Comparison of ENCODE assay signal across 8 mouse cellular contexts in genomic region chr19:41898860-41899259, GRCm38 (mm10). TPM values are rescaled to one million over a fixed set of nuclear protein-coding genes. Genes with fewer than 3 reads are reported as not detected.
DNase-seq lines count a peak whose midpoint lies in the region; ATAC-seq and TF ChIP-seq lines count a peak whose summit lies in the region.

No protein-coding gene starts in this region.

- H3K9me3 ChIP-seq in heart, embryonic 11.5 days (replicated peaks; ENCODE audit: control insufficient read depth, low read length): no peaks in the 10 kb centered on the region
- no peaks in the 10 kb centered on the region for H3K9me3 ChIP-seq in limb, embryonic 14.5 days (ENCODE audit: control insufficient read depth, low read length)

- peak; percentile 36; the same call in 1 of the 2 replicates for TF ChIP-seq CTCF in cortical plate, adult 2 months (IDR thresholded peaks at IDR 0.05; ENCODE audit: extremely low read depth, insufficient read depth, low read length)

- DNase-seq in heart, adult 18-20 months: peak; percentile 21 to 51
- DNase-seq in thymus, postnatal 0 days (ENCODE audit: low spot score): peak; percentile 50
- DNase-seq in thymus, postnatal 36 days: no peak
- peak; percentile 57 for DNase-seq in limb, embryonic 14.5 days (ENCODE audit: low spot score)
- DNase-seq in urinary bladder, postnatal 25 days (ENCODE audit: low spot score): no peak
- no peak for DNase-seq in left cerebral cortex, adult 11 months (ENCODE audit: low spot score)

- no peaks in the 10 kb centered on the region for H3K27me3 ChIP-seq in heart, embryonic 11.5 days (ENCODE audit: control insufficient read depth, insufficient read depth, low read length)
- no peaks in the 10 kb centered on the region for H3K27me3 ChIP-seq in limb, embryonic 14.5 days (ENCODE audit: control insufficient read depth, insufficient read depth, low read length)

- WGBS in heart, embryonic 11.5 days (ENCODE audit: insufficient replicate concordance): 42% methylated on average over 4 of the region's 4 CpGs
- WGBS in limb, embryonic 14.5 days: 46% methylated on average over 4 of the region's 4 CpGs

- H3K9ac ChIP-seq in heart, embryonic 11.5 days (ENCODE audit: low read depth, low read length): no peak overlapping the region
- H3K9ac ChIP-seq in limb, embryonic 14.5 days (ENCODE audit: low read depth, low read length, severe bottlenecking): no peak overlapping the region

- ATAC-seq in heart, embryonic 11.5 days (replicated peaks; ENCODE audit: insufficient number of reproducible peaks, low FRiP score, low TSS enrichment): no peak
- no peak for ATAC-seq in limb, embryonic 14.5 days (ENCODE audit: low FRiP score, low read depth)

- TF ChIP-seq POLR2A in cortical plate, adult 2 months (IDR thresholded peaks at IDR 0.05; ENCODE audit: extremely low read depth, insufficient read depth, low read length): no peak
- no peak for TF ChIP-seq POLR2A in limb, embryonic 14.5 days (IDR thresholded peaks at IDR 0.05; ENCODE audit: borderline replicate concordance, extremely low read depth, insufficient read depth, insufficient read length)

- H3K4me1 ChIP-seq in heart, embryonic 11.5 days (ENCODE audit: control insufficient read depth, insufficient read depth, low read length): peaks cover 7% of the 10 kb centered on the region
- H3K4me1 ChIP-seq in cortical plate, adult 2 months (ENCODE audit: control insufficient read depth, insufficient read depth, low read length): no peaks in the 10 kb centered on the region
- H3K4me1 ChIP-seq in limb, embryonic 14.5 days (ENCODE audit: control insufficient read depth, insufficient read depth, low read length): peaks cover 7% of the 10 kb centered on the region; the same call in 1 of the 2 replicates

- H3K4me3 ChIP-seq in heart, embryonic 11.5 days (ENCODE audit: low read depth, low read length): no peak overlapping the region
- no peak overlapping the region for H3K4me3 ChIP-seq in cortical plate, adult 2 months (ENCODE audit: insufficient read depth, low read length)
- no peak overlapping the region for H3K4me3 ChIP-seq in limb, embryonic 14.5 days (replicated peaks; ENCODE audit: low read length)

- no peak overlapping the region for H3K4me2 ChIP-seq in heart, embryonic 11.5 days
- no peak overlapping the region for H3K4me2 ChIP-seq in limb, embryonic 14.5 days (replicated peaks; ENCODE audit: low read depth, low read length, severe bottlenecking)

- H3K36me3 ChIP-seq in heart, embryonic 11.5 days (ENCODE audit: control insufficient read depth, insufficient read depth, low read length): no peaks in the 10 kb centered on the region
- no peaks in the 10 kb centered on the region for H3K36me3 ChIP-seq in limb, embryonic 14.5 days (ENCODE audit: control insufficient read depth, insufficient read depth, low read length)

- no peak overlapping the region for H3K27ac ChIP-seq in heart, embryonic 11.5 days (ENCODE audit: low read depth, low read length)
- H3K27ac ChIP-seq in cortical plate, adult 2 months (ENCODE audit: insufficient read depth, low read length): no peak overlapping the region
- H3K27ac ChIP-seq in limb, embryonic 14.5 days (replicated peaks; ENCODE audit: low read depth, low read length): no peak overlapping the region

RNA-seq across cellular contexts. Expression of gene Rrp12, which starts 2.9 kb away (rescaled TPM):
- total RNA-seq in heart, adult 18-20 months (2021): 10 to 100 TPM; 16.0 to 18.0 TPM
- polyA plus RNA-seq in heart, embryonic 11.5 days (2014; fragmentation: Nextera tagmentation; extraction: Ambion mirVana): 8.5 and 10.4 TPM in 2 replicates
- 11.3 and 12.4 TPM in 2 replicates for polyA plus RNA-seq in thymus, postnatal 0 days (2015; fragmentation: Nextera tagmentation; extraction: Ambion mirVana)
- 18.6 and 18.9 TPM in 2 replicates for polyA plus RNA-seq in cortical plate, adult 2 months (2012; rRNA removed)
- polyA plus RNA-seq in limb, embryonic 14.5 days (2012; rRNA removed): 13.9 and 15.0 TPM in 2 replicates
- 13.2 TPM in 2 replicates for polyA plus RNA-seq in limb, embryonic 14.5 days (2014; fragmentation: Nextera tagmentation; extraction: Ambion mirVana)

RNA-seq across cellular contexts. Expression of gene Pgam1, which starts 12.9 kb away (rescaled TPM):
- 100 to 1,000 TPM; 128 TPM for total RNA-seq in heart, adult 18-20 months (2021)
- polyA plus RNA-seq in heart, embryonic 11.5 days (2014; fragmentation: Nextera tagmentation; extraction: Ambion mirVana): 1,127 and 1,144 TPM in 2 replicates
- polyA plus RNA-seq in thymus, postnatal 0 days (2015; fragmentation: Nextera tagmentation; extraction: Ambion mirVana): 251 and 275 TPM in 2 replicates
- polyA plus RNA-seq in cortical plate, adult 2 months (2012; rRNA removed): 738 and 764 TPM in 2 replicates
- polyA plus RNA-seq in limb, embryonic 14.5 days (2012; rRNA removed): 465 and 490 TPM in 2 replicates
- polyA plus RNA-seq in limb, embryonic 14.5 days (2014; fragmentation: Nextera tagmentation; extraction: Ambion mirVana): 543 and 562 TPM in 2 replicates

RNA-seq across cellular contexts. Expression of gene Exosc1, which starts 34.4 kb away (rescaled TPM):
- total RNA-seq in heart, adult 18-20 months (2021): 10 to 100 TPM; 11.4 to 13.1 TPM
- 50.6 and 54.8 TPM in 2 replicates for polyA plus RNA-seq in heart, embryonic 11.5 days (2014; fragmentation: Nextera tagmentation; extraction: Ambion mirVana)
- 86.9 and 90.8 TPM in 2 replicates for polyA plus RNA-seq in thymus, postnatal 0 days (2015; fragmentation: Nextera tagmentation; extraction: Ambion mirVana)
- 27.8 and 28.6 TPM in 2 replicates for polyA plus RNA-seq in cortical plate, adult 2 months (2012; rRNA removed)
- polyA plus RNA-seq in limb, embryonic 14.5 days (2012; rRNA removed): 35.9 and 40.1 TPM in 2 replicates
- 74.9 and 76.1 TPM in 2 replicates for polyA plus RNA-seq in limb, embryonic 14.5 days (2014; fragmentation: Nextera tagmentation; extraction: Ambion mirVana)

RNA-seq across cellular contexts. Expression of gene Zdhhc16, which starts 34.4 kb away (rescaled TPM):
- 10 to 100 TPM; 12.9 to 14.0 TPM for total RNA-seq in heart, adult 18-20 months (2021)
- polyA plus RNA-seq in heart, embryonic 11.5 days (2014; fragmentation: Nextera tagmentation; extraction: Ambion mirVana): 49.5 and 49.6 TPM in 2 replicates
- polyA plus RNA-seq in thymus, postnatal 0 days (2015; fragmentation: Nextera tagmentation; extraction: Ambion mirVana): 67.3 and 67.8 TPM in 2 replicates
- 70.0 and 71.7 TPM in 2 replicates for polyA plus RNA-seq in cortical plate, adult 2 months (2012; rRNA removed)
- 114 and 146 TPM in 2 replicates for polyA plus RNA-seq in limb, embryonic 14.5 days (2012; rRNA removed)
- polyA plus RNA-seq in limb, embryonic 14.5 days (2014; fragmentation: Nextera tagmentation; extraction: Ambion mirVana): 76.1 and 79.2 TPM in 2 replicates

RNA-seq across cellular contexts. Expression of gene Frat2, which starts 50.9 kb away (rescaled TPM):
- 1 to 10 TPM; 2.5 to 3.3 TPM for total RNA-seq in heart, adult 18-20 months (2021)
- polyA plus RNA-seq in heart, embryonic 11.5 days (2014; fragmentation: Nextera tagmentation; extraction: Ambion mirVana): 1.1 and 2.2 TPM in 2 replicates
- 12.1 and 16.0 TPM in 2 replicates for polyA plus RNA-seq in thymus, postnatal 0 days (2015; fragmentation: Nextera tagmentation; extraction: Ambion mirVana)
- 5.8 and 6.2 TPM in 2 replicates for polyA plus RNA-seq in cortical plate, adult 2 months (2012; rRNA removed)
- polyA plus RNA-seq in limb, embryonic 14.5 days (2012; rRNA removed): 3.6 and 4.7 TPM in 2 replicates
- polyA plus RNA-seq in limb, embryonic 14.5 days (2014; fragmentation: Nextera tagmentation; extraction: Ambion mirVana): 1.9 and 3.2 TPM in 2 replicates

Comparison
In these comparisons a context has a peak if more than half of its experiments do, and no peak if none do; other contexts are left out.
1. DNase-seq: peak in heart, adult 18-20 months (2 of 2), thymus, postnatal 0 days (single experiment) and limb, embryonic 14.5 days (single experiment); none in thymus, postnatal 36 days (0 of 2), urinary bladder, postnatal 25 days (single experiment) and left cerebral cortex, adult 11 months (single experiment).